Mouse (Mus musculus) heart, embryonic 12.5 days (tissue): Measurements from ENCODE around the gene Npas3. TPM values are rescaled to one million over a fixed set of nuclear protein-coding genes. Genes with fewer than 3 reads are reported as not detected.

Source experiments
- ATAC-seq: fragments of 200-750 bp; cut with Nextera tagmentation; 2 replicates; pipeline ENCODE4 v1.8.0; 2017; ENCODE audit warnings: moderate TSS enrichment, moderate library complexity; ENCODE audit not compliant: insufficient number of reproducible peaks, low FRiP score
- H3K27ac ChIP-seq: fragments of 300-500 bp; sonication (generic); 2 replicates; pipeline ENCODE4 v1.5.1; 2016; ENCODE audit warnings: mild to moderate bottlenecking, moderate library complexity; ENCODE audit not compliant: poor library complexity, severe bottlenecking
- H3K27me3 ChIP-seq: fragments of 300-500 bp; sonication (generic); replicated peaks from 2 replicates; pipeline ENCODE4 v1.6.1; 2016; ENCODE audit warnings: mild to moderate bottlenecking, moderate library complexity
- H3K36me3 ChIP-seq: fragments of 300-500 bp; sonication (generic); 2 replicates; pipeline ENCODE4 v1.6.1; 2016; ENCODE audit warnings: mild to moderate bottlenecking, moderate library complexity
- H3K4me1 ChIP-seq: fragments of 300-500 bp; sonication (generic); replicated peaks from 2 replicates; pipeline ENCODE4 v1.6.1; 2016; ENCODE audit warnings: mild to moderate bottlenecking
- H3K4me2 ChIP-seq: fragments of 300-500 bp; sonication (generic); 2 replicates; pipeline ENCODE4 v1.6.1; 2016; ENCODE audit warnings: mild to moderate bottlenecking, moderate library complexity
- H3K4me3 ChIP-seq: fragments of 300-500 bp; sonication (generic); 2 replicates; pipeline ENCODE4 v1.5.1; 2016; ENCODE audit warnings: mild to moderate bottlenecking
- H3K9ac ChIP-seq: fragments of 300-500 bp; sonication (generic); 2 replicates; pipeline ENCODE4 v1.6.1; 2016; ENCODE audit warnings: mild to moderate bottlenecking, moderate library complexity
- H3K9me3 ChIP-seq: fragments of 300-500 bp; sonication (generic); replicated peaks from 2 replicates; pipeline ENCODE4 v1.6.1; 2016; ENCODE audit warnings: mild to moderate bottlenecking, moderate library complexity
- WGBS: fragments of 180-500 bp; shearing (Covaris S2); methylation state at CpG from one replicate; pipeline ENCODE4 v1.1.7; 2016; 5-methylcytosine and 5-hydroxymethylcytosine counted together
- polyA plus RNA-seq: library from polyadenylated mRNA; unstranded; fragments of >200 nt; fragmentation: Nextera tagmentation; extraction: Ambion mirVana; gene quantifications from 2 replicates; pipeline ENCODE4 v1.2.1, GENCODE M21; 2016

The Npas3 gene
- polyA plus RNA-seq, 1 experiment from 2014 or later = 1.9 TPM

- no peaks in the 10 kb centered on the region for H3K4me1 ChIP-seq
- 61% methylated on average over 9 of the region's 9 CpGs for WGBS
- H3K27ac ChIP-seq = no peak overlapping the region
- no peak overlapping the region for H3K4me3 ChIP-seq
- no peaks in the 10 kb centered on the region for H3K9me3 ChIP-seq
- no peaks in the 10 kb centered on the region for H3K27me3 ChIP-seq
- ATAC-seq = no peak
- H3K4me2 ChIP-seq = no peak overlapping the region
- H3K9ac ChIP-seq = no peak overlapping the region
- no peaks in the 10 kb centered on the region for H3K36me3 ChIP-seq
Measured at GRCm38 (mm10) chr12:54042996-54043544, 794.6 kb downstream of the Npas3 start.

- no peak for ATAC-seq
- no peaks in the 10 kb centered on the region for H3K4me1 ChIP-seq
- WGBS = 76% methylated on average over 15 of the region's 15 CpGs
- no peaks in the 10 kb centered on the region for H3K9me3 ChIP-seq
- no peak overlapping the region for H3K4me3 ChIP-seq
- H3K27ac ChIP-seq = no peak overlapping the region
- H3K36me3 ChIP-seq = no peaks in the 10 kb centered on the region
- no peak overlapping the region for H3K9ac ChIP-seq
- no peaks in the 10 kb centered on the region for H3K27me3 ChIP-seq
- no peak overlapping the region for H3K4me2 ChIP-seq
Measured at GRCm38 (mm10) chr12:54044606-54045334, 796.3 kb downstream of the Npas3 start.

- Histone ChIP-seq H3K9ac (no peak overlapping the region), H3K9me3 (no peaks in the 10 kb centered on the region), H3K27me3 (no peaks in the 10 kb centered on the region), H3K4me1 (no peaks in the 10 kb centered on the region), H3K36me3 (no peaks in the 10 kb centered on the region), H3K4me2 (no peak overlapping the region), H3K4me3 (no peak overlapping the region), H3K27ac (no peak overlapping the region)
- no peak for ATAC-seq
- 78% methylated on average over 4 of the region's 4 CpGs for whole genome bisulfite sequencing
Measured at GRCm38 (mm10) chr12:54045360-54045759, 796.9 kb downstream of the Npas3 start.

GRCm38 (mm10) chr12:54046824-54047223 is 798.3 kb downstream of the Npas3 start:
- H3K9me3 ChIP-seq = no peaks in the 10 kb centered on the region
- 69% methylated on average over 6 of the region's 6 CpGs for WGBS
- no peak overlapping the region for H3K4me3 ChIP-seq
- H3K4me2 ChIP-seq = no peak overlapping the region
- no peak for ATAC-seq
- no peaks in the 10 kb centered on the region for H3K36me3 ChIP-seq
- H3K27me3 ChIP-seq = no peaks in the 10 kb centered on the region
- no peaks in the 10 kb centered on the region for H3K4me1 ChIP-seq
- no peak overlapping the region for H3K9ac ChIP-seq
- no peak overlapping the region for H3K27ac ChIP-seq

- H3K9me3 ChIP-seq = no peaks in the 10 kb centered on the region
- H3K4me3 ChIP-seq = no peak overlapping the region
- H3K9ac ChIP-seq = no peak overlapping the region
- WGBS = 83% methylated on average over 5 of the region's 5 CpGs
- H3K27ac ChIP-seq = no peak overlapping the region
- H3K36me3 ChIP-seq = no peaks in the 10 kb centered on the region
- H3K4me2 ChIP-seq = no peak overlapping the region
- no peaks in the 10 kb centered on the region for H3K4me1 ChIP-seq
- no peak for ATAC-seq
- no peaks in the 10 kb centered on the region for H3K27me3 ChIP-seq
Measured at GRCm38 (mm10) chr12:54048126-54048525, 799.6 kb downstream of the Npas3 start.

- Histone ChIP-seq H3K9ac (no peak overlapping the region), H3K4me1 (no peaks in the 10 kb centered on the region), H3K27ac (no peak overlapping the region), H3K9me3 (no peaks in the 10 kb centered on the region), H3K4me3 (no peak overlapping the region), H3K36me3 (no peaks in the 10 kb centered on the region), H3K27me3 (no peaks in the 10 kb centered on the region), H3K4me2 (no peak overlapping the region)
- ATAC-seq = no peak
- WGBS = 84% methylated on average over 4 of the region's 4 CpGs
Measured at GRCm38 (mm10) chr12:54049926-54050325, 801.4 kb downstream of the Npas3 start.

- WGBS = 76% methylated on average over 3 of the region's 3 CpGs
- no peak overlapping the region for H3K4me2 ChIP-seq
- no peak for ATAC-seq
Measured at GRCm38 (mm10) chr12:54052939-54053338, 804.5 kb downstream of the Npas3 start.

GRCm38 (mm10) chr12:54053598-54053997 is 805.1 kb downstream of the Npas3 start:
- 86% methylated on average over 6 of the region's 6 CpGs for WGBS
- Histone ChIP-seq H3K36me3 (no peaks in the 10 kb centered on the region), H3K27me3 (no peaks in the 10 kb centered on the region), H3K9ac (no peak overlapping the region), H3K4me1 (no peaks in the 10 kb centered on the region), H3K4me3 (no peak overlapping the region), H3K4me2 (no peak overlapping the region), H3K9me3 (no peaks in the 10 kb centered on the region), H3K27ac (no peak overlapping the region)
- no peak for ATAC-seq

More at GRCm38 (mm10) chr12:54052939-54053338, 804.5 kb downstream of the Npas3 start:
- H3K9ac ChIP-seq = no peak overlapping the region
- no peaks in the 10 kb centered on the region for H3K27me3 ChIP-seq
- H3K4me1 ChIP-seq = no peaks in the 10 kb centered on the region
- no peak overlapping the region for H3K4me3 ChIP-seq
- no peaks in the 10 kb centered on the region for H3K9me3 ChIP-seq
- no peaks in the 10 kb centered on the region for H3K36me3 ChIP-seq
- no peak overlapping the region for H3K27ac ChIP-seq

GRCm38 (mm10) chr12:54060732-54061131 is 812.3 kb downstream of the Npas3 start:
- Histone ChIP-seq H3K27ac (no peak overlapping the region), H3K4me2 (no peak overlapping the region), H3K9ac (no peak overlapping the region), H3K36me3 (no peaks in the 10 kb centered on the region), H3K27me3 (peaks cover 22% of the 10 kb centered on the region), H3K4me1 (no peaks in the 10 kb centered on the region), H3K4me3 (no peak overlapping the region), H3K9me3 (no peaks in the 10 kb centered on the region)
- no peak for ATAC-seq
- WGBS = 20% methylated on average over 8 of the region's 8 CpGs

GRCm38 (mm10) chr12:54061168-54061567 is 812.7 kb downstream of the Npas3 start:
- Histone ChIP-seq H3K9ac (no peak overlapping the region), H3K9me3 (no peaks in the 10 kb centered on the region), H3K4me1 (no peaks in the 10 kb centered on the region), H3K27ac (no peak overlapping the region), H3K36me3 (no peaks in the 10 kb centered on the region), H3K4me2 (no peak overlapping the region), H3K27me3 (peaks cover 23% of the 10 kb centered on the region), H3K4me3 (no peak overlapping the region)
- 58% methylated on average over 6 of the region's 6 CpGs for WGBS
- ATAC-seq = no peak

- 74% methylated on average over 16 of the region's 16 CpGs for WGBS
- H3K27ac ChIP-seq = no peak overlapping the region
- H3K4me2 ChIP-seq = no peak overlapping the region
- no peaks in the 10 kb centered on the region for H3K36me3 ChIP-seq
- no peak for ATAC-seq
- peaks cover 53% of the 10 kb centered on the region for H3K27me3 ChIP-seq
- H3K9ac ChIP-seq = no peak overlapping the region
- H3K9me3 ChIP-seq = no peaks in the 10 kb centered on the region
- H3K4me3 ChIP-seq = no peak overlapping the region
- H3K4me1 ChIP-seq = peaks cover 8% of the 10 kb centered on the region
Measured at GRCm38 (mm10) chr12:54064986-54065385, 816.5 kb downstream of the Npas3 start.

- Histone ChIP-seq H3K9me3 (no peaks in the 10 kb centered on the region), H3K36me3 (no peaks in the 10 kb centered on the region), H3K4me1 (peaks cover 8% of the 10 kb centered on the region), H3K27me3 (peaks cover 53% of the 10 kb centered on the region), H3K4me2 (no peak overlapping the region), H3K27ac (no peak overlapping the region), H3K4me3 (no peak overlapping the region), H3K9ac (no peak overlapping the region)
- WGBS = 41% methylated on average over 11 of the region's 11 CpGs
- ATAC-seq = no peak
Measured at GRCm38 (mm10) chr12:54065607-54066006, 817.1 kb downstream of the Npas3 start.
